Comparison of ENCODE assay signal across 14 mouse cellular contexts in the genomic region with DNA sequence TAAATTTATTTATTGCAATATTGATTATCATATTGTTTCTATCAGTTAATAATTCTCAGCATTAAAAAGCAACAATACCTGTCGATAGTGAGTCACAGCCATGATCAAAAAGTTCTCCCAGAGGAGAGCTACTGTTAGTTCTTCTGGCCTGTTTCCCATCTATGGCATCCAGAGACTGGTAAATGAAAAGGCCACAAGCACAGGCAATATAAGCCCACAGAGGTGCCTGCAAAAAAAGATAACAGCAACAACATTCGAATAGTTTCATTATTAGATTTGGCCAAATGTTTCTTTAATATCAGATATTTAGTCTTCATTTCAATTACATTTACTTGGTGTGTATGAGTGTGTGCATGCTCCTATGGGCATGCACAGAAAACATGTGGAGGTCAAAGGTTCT.
"Had no signal": no experiment of that assay in that cellular context is flagged by ENCODE, and none has a peak within 500 bp of the region (broad histone marks: within the 10 kb centered on the region; RNA-seq: fewer than 3 reads in every experiment).

No protein-coding gene starts in this region.

- H3K27ac ChIP-seq: kidney, postnatal 0 days; left cerebral cortex, adult 2 months; liver, embryonic 15.5 days; midbrain, embryonic 10.5 days had no signal

- H3K9ac ChIP-seq: liver, embryonic 15.5 days had no signal

- H3K4me2 ChIP-seq: liver, embryonic 15.5 days had no signal

- H3K27me3 ChIP-seq: liver, embryonic 15.5 days had no signal

- H3K4me1 ChIP-seq: liver, embryonic 15.5 days; midbrain, embryonic 10.5 days had no signal

- H3K9me3 ChIP-seq: liver, embryonic 15.5 days; midbrain, embryonic 10.5 days had no signal

- DNase-seq: kidney, adult 2 months; kidney, postnatal 25 days; layer of hippocampus, postnatal 36 days; lung, adult 2 months; lung, postnatal 14 days; lung, postnatal 4 days; midbrain, embryonic 14.5 days; thymus, adult 18-20 months; thymus, postnatal 4 days had no signal

- ATAC-seq: intestine, postnatal 0 days had no signal

- H3K4me3 ChIP-seq: left cerebral cortex, adult 2 months; liver, embryonic 15.5 days; midbrain, embryonic 10.5 days had no signal
